Mouse (Mus musculus) megakaryocyte-erythroid progenitor cell, adult 5-6 weeks (primary cell): ENCODE data around the gene Prss30. TPM values are rescaled to one million over a fixed set of nuclear protein-coding genes. Genes with fewer than 3 reads are reported as not detected.
"Not testable (repeated sequence)": the region's sequence is repeated elsewhere in the genome, so short reads cannot be mapped to it uniquely, and the experiment has no call there.

Source experiments
- ATAC-seq: replicated peaks from 2 replicates; pipeline ENCODE4 v1.8.0; 2016; ENCODE audit warnings: mild to moderate bottlenecking, inconsistent platforms; ENCODE audit not compliant: severe bottlenecking, poor library complexity, low FRiP score, low TSS enrichment
- total RNA-seq, 2 experiments: library from RNA; stranded (forward) in 1 of 2; stranded (reverse) in 1 of 2; fragments of 200-1000, 215-1000 nt in 1 of 2; fragments of >200 nt in 1 of 2; fragmentation: Nextera tagmentation in 1 of 2; gene quantifications; 2 replicates each; pipeline ENCODE4 v1.2.3; 2014 to 2017

Prss30 gene
- total RNA-seq, 2 experiments from 2014 or later, result 1.0 TPM; not detected in 1

- no peak for ATAC-seq
These were observed 12.6 kb upstream of the Prss30 start for GRCm38 (mm10) chr17:23992789-23993553.

GRCm38 (mm10) chr17:23989802-23990201, 9.4 kb upstream of the Prss30 start:
- ATAC-seq, result no peak

- no peak for ATAC-seq
These were observed 4.6 kb upstream of the Prss30 start for GRCm38 (mm10) chr17:23984989-23985388.

- no peak for ATAC-seq
These were observed 2.5 kb upstream of the Prss30 start for GRCm38 (mm10) chr17:23982912-23983311.

GRCm38 (mm10) chr17:23979471-23979870, 895 bp downstream of the Prss30 start:
- no peak for ATAC-seq

GRCm38 (mm10) chr17:23976665-23977064, 3.7 kb downstream of the Prss30 start:
- ATAC-seq, result no peak

- ATAC-seq, result no peak
These were observed 9.1 kb downstream of the Prss30 start for GRCm38 (mm10) chr17:23971315-23971714.

- ATAC-seq, result peak; percentile 78; the same call in 1 of the 2 replicates
These were observed 11.1 kb downstream of the Prss30 start for GRCm38 (mm10) chr17:23969231-23969630.

GRCm38 (mm10) chr17:23968780-23969179, 11.6 kb downstream of the Prss30 start:
- 0 out of 2 replicates have a peak, but pooled peaks have one; percentile 57 for ATAC-seq

- no peak for ATAC-seq
These were observed 13.5 kb downstream of the Prss30 start for GRCm38 (mm10) chr17:23966658-23967401.

GRCm38 (mm10) chr17:23965805-23966425, 14.5 kb downstream of the Prss30 start:
- ATAC-seq, result no peak

GRCm38 (mm10) chr17:23961573-23962122, 18.7 kb downstream of the Prss30 start:
- ATAC-seq, result no peak

- peak; percentile 90 for ATAC-seq
These were observed 20.2 kb downstream of the Prss30 start for GRCm38 (mm10) chr17:23960084-23960738.

- no peak for ATAC-seq
These were observed 25.2 kb downstream of the Prss30 start, which contains the start of gene Sbpl for GRCm38 (mm10) chr17:23955174-23955573. Gene Sbpl (minus strand): TSS chr17:23955274.

GRCm38 (mm10) chr17:23950828-23951227, 29.5 kb downstream of the Prss30 start:
- not testable (repeated sequence) for ATAC-seq

GRCm38 (mm10) chr17:23949068-23949467, 31.3 kb downstream of the Prss30 start:
- no peak for ATAC-seq

- ATAC-seq, result not testable (repeated sequence)
These were observed 32.9 kb downstream of the Prss30 start for GRCm38 (mm10) chr17:23947486-23947885.

- no peak for ATAC-seq
These were observed 39.0 kb downstream of the Prss30 start, which contains the start of gene Sbp for GRCm38 (mm10) chr17:23941372-23941771. Gene Sbp (plus strand): TSS chr17:23941672.

- ATAC-seq, result no peak
These were observed 49.2 kb downstream of the Prss30 start for GRCm38 (mm10) chr17:23931157-23931556.
